Mouse (Mus musculus): ENCODE measurements around the gene Peak1. TPM values are rescaled to one million over a fixed set of nuclear protein-coding genes. Genes with fewer than 3 reads are reported as not detected.

Peak1 gene
- polyA plus RNA-seq, 1 experiment from 2014 or later: 9.4 TPM

DNA sequence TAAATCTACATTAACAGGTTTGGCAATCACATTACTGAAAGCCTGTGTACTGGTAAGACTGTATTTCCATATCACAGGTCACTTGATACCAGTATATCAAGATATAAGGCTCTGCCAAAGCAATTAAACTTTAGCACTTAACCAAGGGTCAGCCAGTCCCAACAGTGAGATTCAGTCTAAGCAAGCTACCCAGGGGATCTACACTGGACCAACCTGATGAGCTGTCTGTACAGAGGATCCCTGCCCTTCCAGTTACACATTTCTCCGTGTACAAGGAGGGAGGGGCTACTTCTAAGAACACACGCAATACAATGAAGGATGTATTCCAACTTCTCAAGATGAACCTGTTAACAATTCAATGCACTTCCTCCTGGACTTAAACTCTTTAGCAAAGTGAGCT lies 259.8 kb downstream of the Peak1 start:
- 76% methylated on average over 2 of the region's 2 CpGs for WGBS
- Histone ChIP-seq H3K4me2 (peak overlapping the region; percentile 3), H3K9me3 (no peaks in the 10 kb centered on the region), H3K27ac (no peak overlapping the region), H3K36me3 (no peaks in the 10 kb centered on the region), H3K9ac (replicated peaks) (no peak overlapping the region), H3K4me3 (replicated peaks) (no peak overlapping the region), H3K4me1 (replicated peaks) (peaks cover 32% of the 10 kb centered on the region), H3K27me3 (no peaks in the 10 kb centered on the region)
- ATAC-seq (ENCODE audit: insufficient number of reproducible peaks, insufficient read depth, low FRiP score, low TSS enrichment, low read depth): no peak

DNA sequence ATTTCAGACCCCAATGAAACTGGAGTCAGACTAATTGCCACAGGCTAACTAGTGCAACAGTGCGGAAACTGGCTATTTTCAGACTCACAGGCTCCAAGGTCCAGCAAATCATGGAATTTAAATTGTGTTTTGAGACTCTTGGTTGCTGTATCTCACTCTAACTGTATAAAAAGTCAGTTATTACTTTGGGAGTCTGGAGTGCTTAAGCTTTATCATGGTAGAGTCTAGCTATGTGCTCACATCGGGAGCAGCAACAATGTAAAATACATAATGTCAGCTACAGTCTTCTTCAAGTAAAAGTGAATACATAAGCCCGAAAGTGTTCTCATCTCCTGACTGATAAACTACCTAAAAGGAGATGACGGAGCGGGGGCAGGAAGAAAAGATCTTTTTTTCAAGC lies 263.3 kb downstream of the Peak1 start:
- Histone ChIP-seq H3K4me2 (no peak overlapping the region), H3K4me3 (replicated peaks) (no peak overlapping the region), H3K4me1 (replicated peaks) (peaks cover 31% of the 10 kb centered on the region), H3K9ac (replicated peaks) (no peak overlapping the region), H3K27me3 (no peaks in the 10 kb centered on the region), H3K9me3 (no peaks in the 10 kb centered on the region), H3K36me3 (peaks cover 10% of the 10 kb centered on the region; the same call in 1 of the 2 replicates), H3K27ac (no peak overlapping the region)
- no peak for ATAC-seq (ENCODE audit: insufficient number of reproducible peaks, insufficient read depth, low FRiP score, low TSS enrichment, low read depth)
- 94% methylated on average over 5 of the region's 5 CpGs for WGBS

DNA sequence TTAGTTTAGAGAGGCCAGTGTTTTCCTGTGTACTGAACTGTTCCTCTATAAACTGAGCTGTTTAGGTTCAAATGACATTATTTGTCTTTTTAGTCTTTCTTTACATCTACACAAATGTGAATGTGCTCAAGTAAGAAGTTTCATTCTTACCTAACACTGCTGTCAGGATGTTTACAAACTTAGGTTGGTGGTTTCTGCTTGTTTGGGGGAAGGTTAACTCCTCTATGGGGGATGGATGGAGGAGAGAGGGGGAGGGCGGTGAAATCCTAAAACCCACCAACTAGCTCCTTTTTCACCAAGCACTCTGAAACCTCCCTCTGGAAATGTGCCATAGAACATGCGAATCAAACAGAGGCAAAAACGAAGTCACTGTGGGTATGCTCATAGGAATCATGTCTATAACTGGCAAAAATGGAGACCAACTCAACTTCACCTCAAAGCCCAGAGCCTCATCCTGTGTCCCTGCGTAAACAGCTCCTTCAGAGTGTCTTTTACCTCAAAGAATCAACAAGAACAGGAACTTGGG lies 265.3 kb downstream of the Peak1 start:
- Histone ChIP-seq H3K4me3 (replicated peaks) (no peak overlapping the region), H3K27ac (no peak overlapping the region), H3K27me3 (no peaks in the 10 kb centered on the region), H3K36me3 (peaks cover 10% of the 10 kb centered on the region; the same call in 1 of the 2 replicates), H3K4me2 (no peak overlapping the region), H3K9ac (replicated peaks) (no peak overlapping the region), H3K9me3 (no peaks in the 10 kb centered on the region), H3K4me1 (replicated peaks) (peaks cover 21% of the 10 kb centered on the region)
- no peak for ATAC-seq (ENCODE audit: insufficient number of reproducible peaks, insufficient read depth, low FRiP score, low TSS enrichment, low read depth)
- 85% methylated on average over 4 of the region's 4 CpGs for WGBS

DNA sequence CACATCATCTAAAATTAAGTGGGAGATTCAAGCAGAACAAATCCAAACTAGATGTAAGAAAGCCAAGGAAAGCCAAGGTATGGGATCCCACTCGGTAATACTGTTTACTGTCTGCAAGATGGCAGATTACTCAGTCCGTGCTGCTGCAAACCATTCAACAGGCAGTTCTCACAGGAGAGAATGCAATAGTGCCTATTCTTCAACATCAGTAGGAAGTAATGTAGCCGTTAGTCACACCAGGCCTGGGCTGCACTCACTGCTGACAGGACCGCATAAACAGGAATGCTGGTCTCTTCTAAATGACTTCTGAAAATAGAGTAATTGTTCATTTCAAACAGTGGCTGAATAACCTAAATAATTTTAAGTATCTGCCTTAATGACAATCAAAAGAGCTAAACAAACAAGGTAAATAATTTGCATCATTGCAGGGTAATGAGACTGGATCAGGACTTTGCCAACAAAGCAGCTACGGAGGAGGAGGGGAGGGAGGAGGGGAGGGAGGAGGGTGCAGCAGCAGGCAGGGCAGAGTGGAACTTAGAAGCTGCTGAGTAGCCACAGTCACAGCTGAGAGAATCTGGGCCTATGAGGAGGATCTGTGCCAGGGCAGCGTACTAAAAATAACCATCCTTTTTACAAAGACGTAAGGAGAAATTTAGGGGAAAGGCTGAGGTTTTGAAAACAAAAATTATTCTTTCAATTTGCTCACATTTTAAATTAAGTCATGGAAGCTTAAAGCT lies 266.0 kb downstream of the Peak1 start:
- Histone ChIP-seq H3K27ac (no peak overlapping the region), H3K4me3 (replicated peaks) (no peak overlapping the region), H3K4me1 (replicated peaks) (peaks cover 21% of the 10 kb centered on the region), H3K4me2 (no peak overlapping the region), H3K36me3 (peaks cover 16% of the 10 kb centered on the region), H3K9ac (replicated peaks) (no peak overlapping the region), H3K27me3 (no peaks in the 10 kb centered on the region), H3K9me3 (no peaks in the 10 kb centered on the region)
- ATAC-seq (ENCODE audit: insufficient number of reproducible peaks, insufficient read depth, low FRiP score, low TSS enrichment, low read depth): no peak
- WGBS: 63% methylated on average over 7 of the region's 7 CpGs

Small RNAs within 50 kb of the gene (microRNA-seq; reads per million reads assigned to microRNA genes)
- 0.93 reads per million for gene Gm24270

Other genes starting within 250 kb of the Peak1 start
- gene Hmg20a, start 542 bp upstream of the Peak1 start, polyA plus RNA-seq (2016; fragmentation: Nextera tagmentation; extraction: Ambion mirVana): 72.9 and 75.5 TPM in 2 replicates

Measured in limb, embryonic 12.5 days (tissue).